Mouse (Mus musculus) thymus, adult 2 months (tissue): ENCODE measurements around the gene St3gal6. TPM values are rescaled to one million over a fixed set of nuclear protein-coding genes. Genes with fewer than 3 reads are reported as not detected.

Source experiments
- DNase-seq: peaks from one replicate; pipeline ENCODE4 v3.0.0; 2021
- H3K27ac ChIP-seq: fragments of 200-500 bp; 2 replicates; pipeline ENCODE4 v1.5.1; 2012; ENCODE audit warnings: low read length, control low read depth; ENCODE audit not compliant: control insufficient read depth, insufficient read depth
- H3K27me3 ChIP-seq: fragments of 200-500 bp; 2 replicates; pipeline ENCODE4 v1.6.1; 2012; ENCODE audit warnings: mild to moderate bottlenecking, low read length, moderate library complexity, mixed read lengths; ENCODE audit not compliant: control insufficient read depth, insufficient read depth
- H3K36me3 ChIP-seq: fragments of 200-500 bp; 2 replicates; pipeline ENCODE4 v1.6.1; 2012; ENCODE audit warnings: mild to moderate bottlenecking, low read length, moderate library complexity; ENCODE audit not compliant: control insufficient read depth, insufficient read depth
- H3K4me1 ChIP-seq: fragments of 200-500 bp; replicated peaks from 2 replicates; pipeline ENCODE4 v1.6.1; 2012; ENCODE audit warnings: low read length; ENCODE audit not compliant: control insufficient read depth, insufficient read depth
- H3K4me3 ChIP-seq: fragments of 200-500 bp; 2 replicates; pipeline ENCODE4 v1.5.1; 2012; ENCODE audit warnings: mild to moderate bottlenecking, low read length, control low read depth, moderate library complexity; ENCODE audit not compliant: control insufficient read depth, insufficient read depth
- CTCF ChIP-seq: fragments of 200-500 bp; IDR thresholded peaks from 2 replicates; pipeline ENCODE4 v1.5.1; 2012; ENCODE audit warnings: mild to moderate bottlenecking, control low read depth, low read length, moderate library complexity, borderline replicate concordance; ENCODE audit not compliant: control insufficient read depth, poor library complexity, insufficient read depth; ENCODE audit errors: extremely low read depth
- POLR2A ChIP-seq: fragments of 200-500 bp; IDR thresholded peaks from 2 replicates; pipeline ENCODE4 v1.6.1; 2012; ENCODE audit warnings: mild to moderate bottlenecking, low read length, control low read depth, moderate library complexity; ENCODE audit not compliant: control insufficient read depth, poor library complexity, insufficient read depth; ENCODE audit errors: extremely low read depth
- whole genome bisulfite sequencing: fragments of 180-500 bp; shearing (Covaris S2); methylation state at CpG from one replicate; pipeline ENCODE4 v1.1.7; 2018; 5-methylcytosine and 5-hydroxymethylcytosine counted together
- polyA plus RNA-seq: library from polyadenylated mRNA; depleted of rRNA; stranded (reverse); fragments of >200 nt; gene quantifications from 2 replicates; pipeline ENCODE4 v1.2.3, GENCODE M21; 2012

Gene St3gal6
- polyA plus RNA-seq, 1 experiment: 21.8 TPM

- Histone ChIP-seq H3K4me3 (no peak overlapping the region), H3K36me3 (no peaks in the 10 kb centered on the region), H3K27ac (no peak overlapping the region), H3K27me3 (no peaks in the 10 kb centered on the region), H3K4me1 (no peaks in the 10 kb centered on the region)
- TF ChIP-seq CTCF (no peak), POLR2A (no peak)
- 88% methylated on average over 5 of the region's 5 CpGs for WGBS
- DNase-seq: no peak
These were observed 9.7 kb upstream of the St3gal6 start for GRCm38 (mm10) chr16:58533742-58534141.

DNA sequence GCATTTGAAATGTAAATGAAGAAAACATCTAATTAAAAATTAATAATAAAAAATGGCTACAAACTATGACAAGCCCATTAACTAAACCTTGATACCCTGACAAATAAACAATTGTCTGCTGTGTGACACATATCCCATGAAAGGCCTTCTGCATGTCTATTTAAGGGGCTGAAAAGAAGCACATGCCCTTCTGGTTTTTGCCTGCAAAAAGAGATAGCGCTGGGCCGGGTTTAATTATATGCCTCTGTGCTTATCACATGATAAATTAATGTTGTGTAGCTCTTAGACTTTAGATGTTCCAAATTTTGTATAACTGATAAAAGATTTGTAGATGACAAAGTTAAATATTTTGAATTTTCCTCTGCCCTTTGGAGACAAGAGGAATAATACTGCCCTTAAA is 9.2 kb upstream of the St3gal6 start:
- H3K4me1 ChIP-seq: no peaks in the 10 kb centered on the region
- TF ChIP-seq POLR2A (no peak), CTCF (no peak)

GRCm38 (mm10) chr16:58532511-58532910 is 8.5 kb upstream of the St3gal6 start:
- Histone ChIP-seq H3K27me3 (no peaks in the 10 kb centered on the region), H3K4me3 (no peak overlapping the region), H3K36me3 (no peaks in the 10 kb centered on the region), H3K4me1 (no peaks in the 10 kb centered on the region), H3K27ac (no peak overlapping the region)
- TF ChIP-seq POLR2A (no peak), CTCF (no peak)
- no peak for DNase-seq
- 95% methylated on average over 3 of the region's 3 CpGs for WGBS

More for the DNA sequence above, 9.2 kb upstream of the St3gal6 start:
- no peaks in the 10 kb centered on the region for H3K36me3 ChIP-seq
- DNase-seq: no peak
- no peaks in the 10 kb centered on the region for H3K27me3 ChIP-seq
- no peak overlapping the region for H3K4me3 ChIP-seq
- no peak overlapping the region for H3K27ac ChIP-seq
- 98% methylated on average over 2 of the region's 2 CpGs for WGBS

DNA sequence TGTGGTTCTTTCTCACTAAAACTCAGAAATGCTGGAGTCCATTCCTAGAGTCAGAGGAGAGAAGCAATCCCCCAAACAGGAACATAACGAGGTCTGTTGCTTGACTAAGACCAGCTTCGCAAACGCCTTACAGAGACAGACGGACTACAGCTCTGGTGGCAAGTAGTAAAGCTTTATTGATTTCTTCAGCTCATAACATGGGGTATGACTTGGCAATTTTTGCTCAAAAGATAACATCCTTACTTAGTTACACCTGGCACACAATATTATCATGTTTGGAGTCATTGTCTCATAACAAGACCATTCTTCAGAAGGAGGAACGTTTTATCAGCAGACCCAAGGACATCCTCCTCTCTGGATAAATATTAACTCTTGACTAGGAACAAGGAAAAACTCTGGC is 3.8 kb upstream of the St3gal6 start:
- WGBS: 88% methylated on average over 5 of the region's 5 CpGs
- no peak overlapping the region for H3K4me3 ChIP-seq
- TF ChIP-seq POLR2A: no peak
- no peak for TF ChIP-seq CTCF
- peaks cover 1% of the 10 kb centered on the region; the same call in 1 of the 2 replicates for H3K4me1 ChIP-seq
- DNase-seq: no peak
- H3K36me3 ChIP-seq: no peaks in the 10 kb centered on the region
- no peaks in the 10 kb centered on the region; the same call in 1 of the 2 replicates for H3K27me3 ChIP-seq
- no peak overlapping the region for H3K27ac ChIP-seq

GRCm38 (mm10) chr16:58526729-58527128 is 2.7 kb upstream of the St3gal6 start:
- no peaks in the 10 kb centered on the region for H3K36me3 ChIP-seq
- H3K27ac ChIP-seq: no peak overlapping the region
- peaks cover 2% of the 10 kb centered on the region for H3K27me3 ChIP-seq
- no peak for DNase-seq
- H3K4me1 ChIP-seq: peaks cover 5% of the 10 kb centered on the region; the same call in 1 of the 2 replicates
- H3K4me3 ChIP-seq: no peak overlapping the region
- TF ChIP-seq POLR2A: no peak
- no peak for TF ChIP-seq CTCF
- 92% methylated on average over 6 of the region's 6 CpGs for WGBS

DNA sequence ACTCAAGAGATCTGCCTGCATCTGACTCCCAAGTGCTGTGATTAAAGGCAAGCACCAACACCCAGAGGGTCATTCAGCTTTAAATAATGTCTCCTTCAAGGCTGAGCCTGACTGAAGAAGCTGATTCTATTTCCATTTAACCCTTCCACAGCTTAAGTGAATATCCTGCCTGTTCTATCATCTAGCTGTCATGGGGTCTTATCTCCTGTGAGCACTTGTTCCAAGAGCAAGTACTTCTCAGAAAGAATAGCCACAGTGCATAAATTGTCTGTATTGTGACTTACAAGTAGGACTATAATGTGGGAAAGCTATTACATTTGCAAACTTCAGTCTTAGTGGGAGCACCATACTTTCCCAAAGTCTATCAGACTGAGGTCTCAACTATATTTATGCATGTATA is 1.8 kb upstream of the St3gal6 start:
- no peak overlapping the region for H3K27ac ChIP-seq
- H3K27me3 ChIP-seq: peaks cover 2% of the 10 kb centered on the region
- peaks cover 5% of the 10 kb centered on the region; the same call in 1 of the 2 replicates for H3K4me1 ChIP-seq
- no peak overlapping the region for H3K4me3 ChIP-seq
- TF ChIP-seq POLR2A (no peak), CTCF (no peak)
- no peak for DNase-seq
- no peaks in the 10 kb centered on the region for H3K36me3 ChIP-seq

DNA sequence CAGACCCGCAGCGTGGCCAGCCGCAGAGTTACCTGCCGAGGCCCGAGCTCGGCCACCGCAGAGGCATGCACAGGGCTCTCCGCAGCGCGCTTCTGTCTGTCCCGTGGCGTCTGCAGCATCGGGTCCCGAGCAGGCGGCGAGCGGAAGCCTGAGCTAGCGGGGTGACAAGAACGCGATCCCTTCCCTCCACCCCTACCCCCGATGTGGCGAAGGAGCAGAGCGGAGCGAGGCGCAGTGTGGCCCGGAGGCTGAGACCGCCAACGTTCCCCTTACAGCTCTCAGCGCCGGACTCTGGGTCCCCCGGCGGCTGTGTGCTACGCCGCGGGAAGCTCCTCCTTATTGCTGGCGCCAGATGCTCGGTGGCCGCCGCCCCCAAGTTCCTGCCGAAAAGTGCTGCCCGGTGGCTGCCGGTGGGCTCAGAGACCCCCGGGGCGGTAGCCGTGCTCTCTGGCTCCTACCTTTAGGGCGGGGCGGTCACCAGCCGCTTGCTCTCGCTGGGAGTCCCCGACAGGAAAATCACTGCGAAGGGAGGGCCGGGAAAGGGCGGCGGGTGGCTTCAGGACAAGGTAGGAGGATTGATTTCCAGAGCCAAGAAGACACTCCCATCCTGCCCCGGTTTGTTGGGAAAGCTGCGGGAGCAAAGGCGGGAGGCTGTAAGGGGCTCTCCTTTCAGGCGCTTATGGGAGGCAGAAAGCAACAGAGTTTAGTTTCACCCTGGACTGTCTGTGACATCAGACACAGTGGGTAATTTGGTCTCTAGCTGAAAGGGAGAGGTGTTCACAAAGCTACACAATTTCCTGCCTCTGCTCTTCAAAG is 791 bp downstream of the St3gal6 start:
- Histone ChIP-seq H3K4me1 (peaks cover 10% of the 10 kb centered on the region; the same call in 1 of the 2 replicates), H3K4me3 (peak overlapping the region; percentile 53), H3K27me3 (peaks cover 2% of the 10 kb centered on the region), H3K36me3 (no peaks in the 10 kb centered on the region), H3K27ac (peak overlapping the region; percentile 28; the same call in 1 of the 2 replicates)
- 1% methylated on average over 58 of the region's 58 CpGs for WGBS
- peak; percentile 58 for DNase-seq
- TF ChIP-seq POLR2A (no peak), CTCF (no peak)
